Mouse (Mus musculus) forebrain, postnatal 0 days (tissue): ENCODE results near the gene Aspg. TPM values are rescaled to one million over a fixed set of nuclear protein-coding genes. Genes with fewer than 3 reads are reported as not detected.

ENCODE experiments used
- ATAC-seq: fragments of 200-750 bp; cut with Nextera tagmentation; 2 replicates; pipeline ENCODE4 v1.8.0; 2017; ENCODE audit warnings: mild to moderate bottlenecking, moderate library complexity
- DNase-seq: peaks from one replicate; pipeline ENCODE4 v3.0.0-alpha.2; 2015
- H3K27ac ChIP-seq: fragments of 300-500 bp; sonication (generic); 2 replicates; pipeline ENCODE4 v1.5.1; 2014; ENCODE audit warnings: low read depth, mild to moderate bottlenecking, antibody characterized with exemption, low read length, moderate library complexity, mixed read lengths
- H3K27me3 ChIP-seq: fragments of 300-500 bp; sonication (generic); 2 replicates; pipeline ENCODE4 v1.6.1; 2014; ENCODE audit warnings: mild to moderate bottlenecking, low read length, mixed read lengths; ENCODE audit not compliant: insufficient read depth
- H3K36me3 ChIP-seq: fragments of 300-500 bp; sonication (generic); 2 replicates; pipeline ENCODE4 v1.6.1; 2014; ENCODE audit warnings: mild to moderate bottlenecking, moderate library complexity; ENCODE audit not compliant: insufficient read depth
- H3K4me1 ChIP-seq: fragments of 300-500 bp; sonication (generic); 2 replicates; pipeline ENCODE4 v1.6.1; 2014; ENCODE audit warnings: antibody characterized with exemption; ENCODE audit not compliant: insufficient read depth
- H3K4me2 ChIP-seq: fragments of 300-500 bp; sonication (generic); 2 replicates; pipeline ENCODE4 v1.6.1; 2014; ENCODE audit warnings: low read depth, mild to moderate bottlenecking, moderate library complexity
- H3K4me3 ChIP-seq: fragments of 300-500 bp; sonication (generic); 2 replicates; pipeline ENCODE4 v1.5.1; 2014; ENCODE audit warnings: low read depth, low read length, mixed read lengths
- H3K9ac ChIP-seq: fragments of 300-500 bp; sonication (generic); 2 replicates; pipeline ENCODE4 v1.6.1; 2014; ENCODE audit warnings: mild to moderate bottlenecking
- H3K9me3 ChIP-seq: fragments of 300-500 bp; sonication (generic); 2 replicates; pipeline ENCODE4 v1.6.1; 2016; ENCODE audit warnings: low read length
- CTCF ChIP-seq: sonication (generic); IDR thresholded peaks from 2 replicates; pipeline ENCODE4 v1.5.1; 2016; ENCODE audit warnings: antibody characterized with exemption, control low read depth, low read depth
- WGBS: fragments of 180-500 bp; shearing (Covaris S2); extraction: QIAGEN DNeasy Blood & Tissue Kit; methylation state at CpG from one replicate; pipeline ENCODE4 v1.1.7; 2014; 5-methylcytosine and 5-hydroxymethylcytosine counted together
- polyA plus RNA-seq: library from polyadenylated mRNA; unstranded; fragments of >200 nt; fragmentation: Nextera tagmentation; extraction: Ambion mirVana; gene quantifications from 2 replicates; pipeline ENCODE4 v1.2.1, GENCODE M21; 2015
- total RNA-seq: library from RNA; depleted of rRNA; stranded (reverse); fragments of >200 nt; gene quantifications from 2 replicates; pipeline ENCODE4 v1.2.3, GENCODE M21; 2014

Aspg gene
- total and polyA plus RNA-seq, 2 experiments from 2014 or later: 0.52 to 3.9 TPM

GRCm38 (mm10) chr12:112128526-112128925 lies 22.0 kb downstream of the Aspg start:
- Histone ChIP-seq H3K4me3 (no peak overlapping the region), H3K4me1 (peaks cover 5% of the 10 kb centered on the region), H3K9ac (no peak overlapping the region), H3K27me3 (peaks cover 6% of the 10 kb centered on the region; the same call in 1 of the 2 replicates), H3K4me2 (no peak overlapping the region), H3K9me3 (no peaks in the 10 kb centered on the region), H3K27ac (no peak overlapping the region), H3K36me3 (no peaks in the 10 kb centered on the region)
- TF ChIP-seq CTCF: no peak
- ATAC-seq (no peak), DNase-seq (no peak)
- 91% methylated on average over 4 of the region's 4 CpGs for WGBS

- H3K27ac ChIP-seq: no peak overlapping the region
- peaks cover 6% of the 10 kb centered on the region; the same call in 1 of the 2 replicates for H3K27me3 ChIP-seq
- peaks cover 5% of the 10 kb centered on the region for H3K4me1 ChIP-seq
- H3K9ac ChIP-seq: no peak overlapping the region
- ATAC-seq (no peak), DNase-seq (no peak)
- no peak for TF ChIP-seq CTCF
- H3K9me3 ChIP-seq: no peaks in the 10 kb centered on the region
- no peak overlapping the region for H3K4me2 ChIP-seq
- H3K36me3 ChIP-seq: no peaks in the 10 kb centered on the region
- WGBS: 72% methylated on average over 6 of the region's 6 CpGs
- no peak overlapping the region for H3K4me3 ChIP-seq
These were observed 22.9 kb downstream of the Aspg start for GRCm38 (mm10) chr12:112129300-112129856.

- peak; percentile 49 for DNase-seq
- Histone ChIP-seq H3K4me1 (peaks cover 5% of the 10 kb centered on the region), H3K4me2 (peak overlapping the region; percentile 98), H3K27ac (no peak overlapping the region), H3K4me3 (peak overlapping the region; percentile 56), H3K9ac (peak overlapping the region; percentile 64), H3K9me3 (no peaks in the 10 kb centered on the region), H3K27me3 (peaks cover 6% of the 10 kb centered on the region; the same call in 1 of the 2 replicates), H3K36me3 (no peaks in the 10 kb centered on the region)
- WGBS: under 1% methylated on average over 77 of the region's 79 CpGs
- no peak for TF ChIP-seq CTCF
- ATAC-seq: peak; percentile 85
These were observed 23.8 kb downstream of the Aspg start for GRCm38 (mm10) chr12:112130161-112130860.

GRCm38 (mm10) chr12:112130957-112131356 lies 24.5 kb downstream of the Aspg start:
- Histone ChIP-seq H3K4me3 (peak overlapping the region; percentile 56), H3K27me3 (peaks cover 6% of the 10 kb centered on the region; the same call in 1 of the 2 replicates), H3K4me2 (peak overlapping the region; percentile 98), H3K9me3 (no peaks in the 10 kb centered on the region), H3K36me3 (no peaks in the 10 kb centered on the region), H3K27ac (no peak overlapping the region), H3K9ac (peak overlapping the region; percentile 64), H3K4me1 (peaks cover 5% of the 10 kb centered on the region)
- 13% methylated on average over 32 of the region's 32 CpGs for WGBS
- DNase-seq: no peak
- no peak for ATAC-seq
- no peak for TF ChIP-seq CTCF

- ATAC-seq: no peak
- H3K36me3 ChIP-seq: no peaks in the 10 kb centered on the region
- H3K4me2 ChIP-seq: no peak overlapping the region
- 11% methylated on average over 5 of the region's 5 CpGs for WGBS
- H3K4me1 ChIP-seq: 0 out of 2 replicates have a peak, but pooled peaks cover 4% of the 10 kb centered on the region
- peaks cover 4% of the 10 kb centered on the region for H3K27me3 ChIP-seq
- peak; percentile 91 for TF ChIP-seq CTCF
- H3K27ac ChIP-seq: no peak overlapping the region
- H3K9me3 ChIP-seq: no peaks in the 10 kb centered on the region
- DNase-seq: peak; percentile 78
- no peak overlapping the region for H3K4me3 ChIP-seq
- no peak overlapping the region for H3K9ac ChIP-seq
These were observed 33.8 kb downstream of the Aspg start for GRCm38 (mm10) chr12:112140231-112140630.

- 63% methylated on average over 7 of the region's 7 CpGs for WGBS
- no peak for ATAC-seq
- H3K4me1 ChIP-seq: 0 out of 2 replicates have a peak, but pooled peaks cover 4% of the 10 kb centered on the region
These were observed 34.3 kb downstream of the Aspg start for GRCm38 (mm10) chr12:112140745-112141144.

GRCm38 (mm10) chr12:112141300-112141699 lies 34.8 kb downstream of the Aspg start:
- ATAC-seq (no peak), DNase-seq (no peak)
- TF ChIP-seq CTCF: no peak
- Histone ChIP-seq H3K36me3 (no peaks in the 10 kb centered on the region), H3K27ac (no peak overlapping the region), H3K9ac (no peak overlapping the region), H3K4me2 (no peak overlapping the region), H3K4me1 (0 out of 2 replicates have a peak, but pooled peaks cover 4% of the 10 kb centered on the region), H3K9me3 (no peaks in the 10 kb centered on the region), H3K27me3 (peaks cover 4% of the 10 kb centered on the region), H3K4me3 (no peak overlapping the region)
- 30% methylated on average over 6 of the region's 6 CpGs for WGBS

More at GRCm38 (mm10) chr12:112140745-112141144, 34.3 kb downstream of the Aspg start:
- H3K27ac ChIP-seq: no peak overlapping the region
- TF ChIP-seq CTCF: no peak
- H3K4me3 ChIP-seq: no peak overlapping the region
- peaks cover 4% of the 10 kb centered on the region for H3K27me3 ChIP-seq
- no peak for DNase-seq
- no peaks in the 10 kb centered on the region for H3K36me3 ChIP-seq
- no peaks in the 10 kb centered on the region for H3K9me3 ChIP-seq
- H3K9ac ChIP-seq: no peak overlapping the region
- H3K4me2 ChIP-seq: no peak overlapping the region
